Mouse (Mus musculus) cerebellum, adult 9-10 months (tissue): Measurements from ENCODE around the gene Ctrc.
A peak's percentile ranks its signal among the peaks of the same experiment; 100 is the strongest.
"Not testable (repeated sequence)": the region's sequence is repeated elsewhere in the genome, so short reads cannot be mapped to it uniquely, and the experiment has no call there.

ENCODE experiments used
- DNase-seq: peaks from one replicate; pipeline ENCODE4 v3.0.0; 2022

Ctrc gene

DNA sequence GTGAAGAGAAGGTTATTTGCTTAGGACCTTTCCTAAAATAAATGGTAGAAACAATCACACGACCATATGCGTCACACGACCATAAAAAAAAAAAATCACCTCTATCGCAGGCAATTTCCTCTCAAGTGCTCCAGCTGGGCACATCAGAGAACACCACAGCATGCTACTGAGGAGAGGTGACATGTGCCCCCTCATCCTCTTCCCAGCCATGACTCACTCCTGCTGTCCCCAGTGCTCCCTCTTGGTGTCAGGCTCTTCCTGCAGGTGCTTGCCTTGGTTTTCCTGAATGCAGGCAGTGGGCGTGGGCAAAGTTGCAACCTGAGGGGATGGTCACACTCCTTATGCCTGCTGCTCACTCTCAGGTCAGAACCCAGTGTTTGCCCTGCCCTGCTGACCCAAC lies 61.3 kb downstream of the Ctrc start:
- no peak for DNase-seq

DNA sequence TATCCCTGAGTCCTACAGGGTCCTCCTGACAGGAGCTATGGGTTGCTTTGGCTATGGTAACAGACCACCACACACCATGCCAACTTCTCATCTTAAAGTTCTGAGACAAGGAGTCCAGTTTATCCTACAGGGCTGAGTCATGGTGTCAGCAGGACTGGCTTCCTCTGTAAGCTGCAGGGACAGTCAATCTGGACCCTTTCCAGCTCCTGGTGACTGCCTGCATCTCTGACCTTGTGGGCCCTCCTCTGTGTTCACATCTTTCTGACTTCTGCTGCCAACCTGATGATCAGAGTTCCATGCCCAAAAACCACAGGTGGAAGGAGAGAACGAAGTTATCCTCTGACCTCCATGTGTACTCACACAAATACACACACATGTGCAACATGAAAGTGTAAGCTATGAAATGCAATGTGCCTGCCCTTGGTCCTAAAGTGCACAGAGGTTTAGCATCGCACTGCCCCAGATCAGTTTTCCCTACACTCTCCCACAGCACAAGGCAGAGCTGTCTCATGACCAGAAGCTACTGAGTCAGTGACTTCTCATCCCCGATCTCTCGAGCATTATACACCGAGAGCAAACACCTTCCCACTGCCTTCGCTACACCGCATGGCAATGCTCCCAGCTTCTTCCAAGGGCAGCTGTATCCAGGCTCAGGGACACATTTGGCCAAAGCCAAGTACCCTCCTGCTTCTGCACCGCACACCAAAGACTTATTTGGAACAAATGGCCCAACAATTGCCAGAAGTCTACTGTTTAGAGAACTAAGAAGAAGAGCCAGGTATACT lies 64.8 kb downstream of the Ctrc start:
- no peak for DNase-seq

DNA sequence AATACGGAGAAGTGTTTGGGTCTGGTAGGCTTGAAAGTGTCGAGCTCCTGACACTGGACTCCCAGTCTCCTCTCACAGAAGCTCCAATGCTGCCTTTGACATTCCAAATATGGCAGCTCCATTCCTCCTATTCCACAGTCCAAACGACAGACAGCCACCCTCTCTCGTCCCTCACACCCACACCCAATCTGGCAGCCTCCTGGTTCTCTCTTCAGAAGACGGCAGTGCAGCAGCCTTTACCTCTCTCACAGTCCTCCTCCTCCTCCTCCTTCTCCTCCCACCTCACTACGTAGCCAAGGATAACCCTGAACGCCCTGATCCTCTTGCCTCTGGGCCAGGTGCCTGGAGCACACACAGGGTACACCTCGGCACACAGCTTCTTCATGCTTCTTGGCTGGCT lies 66.3 kb downstream of the Ctrc start:
- no peak for DNase-seq

DNA sequence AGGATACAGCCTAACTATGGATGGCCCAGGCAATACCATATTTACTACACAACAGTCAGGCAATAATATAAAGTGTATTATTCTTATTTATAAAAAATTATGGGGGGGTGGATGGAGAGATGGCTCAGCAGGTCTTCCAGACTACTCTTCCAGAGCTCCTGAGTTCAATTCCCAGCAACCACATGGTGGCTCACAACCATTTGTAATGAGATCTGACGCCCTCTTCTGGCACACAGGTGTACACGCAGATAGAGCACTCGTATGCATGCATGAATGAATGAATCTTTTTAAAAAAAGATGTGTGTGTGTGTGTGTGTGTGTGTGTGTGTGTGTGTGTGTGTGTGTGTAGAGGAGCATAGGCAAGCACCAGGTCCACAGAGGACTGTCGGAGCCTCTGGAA lies 73.1 kb downstream of the Ctrc start:
- DNase-seq = not testable (repeated sequence)

DNA sequence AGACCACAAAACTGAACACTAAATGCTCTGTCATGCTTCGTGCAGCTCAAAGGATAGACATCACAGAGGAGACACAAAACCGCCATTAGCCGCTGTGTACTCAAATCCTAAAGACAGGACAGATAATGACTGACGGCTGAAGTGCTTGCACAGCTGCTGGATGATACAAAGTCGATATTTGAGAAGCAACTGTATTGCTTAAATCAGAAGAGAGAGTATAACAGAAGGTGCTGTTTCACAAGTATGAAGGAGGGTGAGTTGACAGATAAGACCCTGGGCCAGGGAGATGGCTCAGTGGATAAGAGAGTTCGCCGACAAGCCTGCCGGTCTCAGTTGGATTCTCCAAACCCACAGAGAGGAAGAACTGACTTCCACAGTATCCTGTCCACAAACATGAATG lies 74.3 kb downstream of the Ctrc start:
- no peak for DNase-seq

DNA sequence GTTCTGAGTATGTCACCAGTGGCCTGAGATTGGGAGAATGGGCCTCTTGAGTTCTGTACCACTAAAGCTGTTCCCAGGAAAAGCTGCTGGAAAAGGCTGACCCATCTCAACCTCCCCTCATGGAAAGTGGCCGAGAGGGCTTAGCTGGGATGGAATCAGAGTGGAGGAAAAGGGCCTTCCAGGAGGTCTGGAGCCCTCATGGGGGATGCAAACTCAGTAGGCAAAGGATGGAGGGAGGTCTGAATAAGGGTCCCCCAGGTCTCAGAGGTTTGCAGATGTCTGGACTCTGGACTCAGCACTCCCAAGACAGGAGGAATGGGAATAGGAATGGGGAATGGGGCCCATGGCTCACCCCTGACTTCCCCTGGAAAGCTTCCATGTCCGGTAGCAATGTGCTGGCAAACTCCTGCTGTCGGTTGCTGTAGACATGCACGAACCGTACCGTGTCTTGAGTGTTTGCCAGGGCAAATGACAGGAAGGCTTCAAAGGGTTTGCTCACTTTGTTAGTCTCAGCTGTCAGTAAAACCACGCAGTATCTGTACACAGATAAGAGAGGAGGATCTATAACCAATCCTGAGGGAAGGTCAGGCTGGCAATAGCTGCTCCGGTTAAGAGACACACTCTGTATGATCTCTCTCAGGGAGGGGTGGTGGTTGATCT lies 76.5 kb downstream of the Ctrc start:
- DNase-seq = no peak

DNA sequence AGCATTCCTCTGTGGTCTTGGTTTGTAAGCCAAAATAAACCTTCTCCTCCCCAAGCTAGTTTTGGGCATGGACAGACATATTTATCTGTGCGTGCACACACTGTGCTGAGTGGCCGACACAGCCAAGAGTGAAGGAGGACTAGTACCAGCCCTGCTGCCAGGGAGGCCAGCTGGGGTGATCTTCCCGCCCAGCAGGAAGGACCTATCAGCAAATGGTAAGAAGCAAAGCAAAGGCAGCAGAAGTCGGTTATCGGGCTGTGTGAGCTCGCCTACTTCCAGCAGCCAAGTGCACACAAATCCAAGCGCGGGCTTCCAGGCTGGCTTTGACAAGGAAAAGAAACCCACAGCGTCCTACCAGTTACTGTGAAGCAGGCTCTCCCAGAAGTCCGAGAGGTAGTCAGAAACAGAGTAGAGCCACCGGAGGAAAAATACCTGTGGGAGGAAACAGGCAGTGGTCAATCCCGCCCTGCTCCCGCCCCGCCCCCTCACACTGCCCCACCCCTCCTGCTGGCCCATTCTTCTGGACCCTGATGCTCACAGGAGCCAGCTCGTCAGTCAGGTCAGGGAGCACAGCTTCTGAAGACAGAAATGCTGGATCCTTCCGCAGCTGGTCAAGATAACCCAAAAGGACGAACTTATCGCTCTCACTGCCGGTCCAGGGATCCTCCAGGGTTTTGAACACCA lies 78.7 kb downstream of the Ctrc start:
- DNase-seq = peak; percentile 81

DNA sequence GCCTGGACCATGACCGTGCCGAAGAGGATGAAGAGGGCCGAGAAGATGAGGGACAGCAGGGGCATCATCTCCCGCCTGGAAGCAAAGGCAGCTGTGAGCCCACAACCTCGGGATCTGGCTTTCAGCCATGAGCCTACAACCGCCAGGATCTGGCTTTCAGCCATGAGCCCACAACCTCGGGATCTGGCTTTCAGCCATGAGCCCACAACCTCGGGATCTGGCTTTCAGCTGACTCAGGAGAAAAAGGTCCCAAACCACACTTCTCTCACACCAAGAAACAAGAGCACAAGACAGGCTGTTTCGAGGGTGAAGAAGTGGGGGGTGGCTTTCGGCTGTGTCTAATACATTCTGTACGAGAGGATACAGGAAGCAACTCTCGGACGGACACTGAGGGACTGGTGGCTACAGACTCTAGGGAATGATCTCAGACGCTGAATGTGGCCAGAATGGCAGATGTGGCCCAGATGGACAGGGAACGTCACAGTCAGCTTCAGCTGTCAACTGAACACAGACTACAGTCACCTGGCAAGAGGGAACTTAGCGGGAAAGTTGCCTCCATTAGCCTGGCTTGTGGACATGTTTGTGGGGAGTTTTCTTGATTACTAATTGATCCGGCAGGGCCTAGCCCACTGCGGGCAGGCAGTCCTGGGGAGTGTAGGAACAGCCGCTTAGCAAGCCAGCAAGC lies 79.3 kb downstream of the Ctrc start:
- peak; percentile 34 for DNase-seq

DNA sequence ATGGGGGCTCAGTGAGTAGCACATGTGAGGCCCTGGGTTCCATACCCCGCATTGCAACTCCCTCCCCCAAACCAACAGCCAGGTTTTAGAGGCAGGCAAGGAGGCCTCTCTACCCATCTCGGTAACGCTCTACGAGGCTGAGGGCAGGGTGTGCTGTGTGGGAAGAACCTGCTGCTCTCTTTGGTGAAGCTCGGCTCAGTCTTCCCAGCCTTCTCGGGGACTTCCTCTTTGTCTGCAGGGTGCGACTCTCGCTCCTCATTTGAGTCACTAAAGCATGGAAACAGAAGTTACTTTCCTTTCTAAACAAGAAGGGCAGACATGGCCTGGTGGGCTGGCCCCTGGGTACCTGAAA lies 79.9 kb downstream of the Ctrc start:
- no peak for DNase-seq

DNA sequence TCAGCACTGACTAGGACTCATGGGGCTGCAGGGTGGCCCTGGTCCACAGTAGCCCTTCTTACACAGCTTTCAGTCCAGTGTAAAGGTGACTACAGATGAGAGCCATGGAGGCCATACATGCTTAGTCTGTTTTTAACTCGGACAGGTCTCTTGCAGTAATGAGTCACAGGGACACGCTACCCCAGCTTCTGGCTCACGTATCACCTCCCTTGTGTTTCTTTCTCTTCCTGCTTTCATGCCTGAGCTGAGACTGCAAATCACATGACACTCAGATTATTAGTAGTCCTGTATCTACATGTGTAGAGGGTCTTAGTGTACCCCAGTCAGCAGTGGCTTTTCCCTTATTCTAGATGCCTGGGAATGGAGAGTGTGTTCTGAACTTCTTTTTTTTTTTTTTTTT lies 81.2 kb downstream of the Ctrc start:
- DNase-seq = no peak
